Mouse (Mus musculus) granulocyte monocyte progenitor cell, adult 5-6 weeks (primary cell): ENCODE measurements at regions not wholly inside any gene's neighbourhood (a gene's known extent, or its start where the extent isn't known, plus 50 kb on each side); places are given as distances from the start of the nearest gene placed in this dataset.

Experiments used
- ATAC-seq: replicated peaks from 2 replicates; pipeline ENCODE4 v1.8.0; 2016; ENCODE audit warnings: mild to moderate bottlenecking, moderate TSS enrichment, inconsistent platforms; ENCODE audit not compliant: poor library complexity, severe bottlenecking

- no peak for ATAC-seq
These were observed 250.8 kb upstream of the Ubash3b start for GRCm38 (mm10) chr9:41412174-41412757.

GRCm38 (mm10) chr9:41408301-41408700 is 246.8 kb upstream of the Ubash3b start:
- ATAC-seq = no peak

DNA sequence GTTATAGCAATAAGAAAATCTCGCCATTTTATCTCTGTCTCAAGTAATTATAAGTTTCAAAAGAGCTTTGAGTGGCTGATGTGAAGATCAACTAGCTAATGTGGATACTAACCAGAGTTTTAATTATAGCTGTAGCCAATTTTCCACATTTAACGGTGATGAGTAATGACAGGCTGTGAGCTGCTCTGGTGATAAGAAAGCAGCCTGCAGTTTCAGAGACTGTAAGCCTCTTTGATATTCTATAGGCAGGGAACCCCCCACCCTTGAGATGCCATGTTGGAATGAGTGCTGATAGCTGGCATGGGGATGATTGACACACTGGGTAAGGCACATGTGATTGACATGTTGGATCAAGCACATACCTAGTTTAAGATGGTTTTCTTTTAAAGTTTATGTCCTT is 245.6 kb upstream of the Ubash3b start:
- no peak for ATAC-seq

GRCm38 (mm10) chr9:41402942-41403341 is 241.4 kb upstream of the Ubash3b start:
- ATAC-seq = no peak

- no peak for ATAC-seq
These were observed 239.5 kb upstream of the Ubash3b start for GRCm38 (mm10) chr9:41400950-41401349.

DNA sequence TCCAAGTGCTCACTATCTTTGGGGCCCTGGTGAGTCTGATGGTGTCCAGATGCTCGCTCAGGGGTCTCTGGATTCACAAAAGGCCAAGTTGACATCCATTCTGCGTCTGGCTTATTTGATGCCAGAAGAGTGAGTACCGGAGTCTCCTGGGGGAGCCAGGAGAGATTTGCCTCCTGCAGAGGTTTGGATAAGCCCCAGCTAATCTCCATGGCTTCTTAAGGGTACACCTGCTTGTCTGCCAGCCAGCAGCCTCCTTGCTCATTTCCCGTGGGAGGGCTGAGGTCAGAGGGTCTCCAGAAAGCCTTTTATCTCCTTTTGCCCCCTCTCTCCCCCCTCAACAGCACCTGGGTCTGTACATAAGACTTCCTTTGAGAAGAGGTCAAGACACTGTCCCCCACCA is 234.0 kb upstream of the Ubash3b start:
- ATAC-seq = no peak

GRCm38 (mm10) chr9:41391591-41392320 is 230.3 kb upstream of the Ubash3b start:
- ATAC-seq = no peak

DNA sequence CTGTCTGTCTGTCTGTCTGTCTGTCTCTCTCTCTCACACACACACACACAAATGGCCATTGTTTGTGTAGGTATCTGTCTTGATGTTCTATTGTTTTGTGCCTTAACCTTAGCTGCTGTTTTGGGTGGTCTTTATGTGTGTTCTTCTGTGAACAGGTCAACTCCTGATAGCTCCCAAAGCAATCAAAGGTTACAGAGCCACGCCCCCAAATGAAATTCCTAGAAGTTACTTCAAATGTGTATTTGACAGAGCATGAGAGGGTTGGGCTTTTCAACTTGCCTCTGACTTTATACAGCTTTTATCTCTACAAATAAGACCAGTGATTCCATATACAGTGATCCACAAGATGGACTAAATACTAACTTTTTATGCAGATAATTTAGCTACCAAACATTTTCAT is 217.8 kb upstream of the Ubash3b start:
- ATAC-seq = no peak

DNA sequence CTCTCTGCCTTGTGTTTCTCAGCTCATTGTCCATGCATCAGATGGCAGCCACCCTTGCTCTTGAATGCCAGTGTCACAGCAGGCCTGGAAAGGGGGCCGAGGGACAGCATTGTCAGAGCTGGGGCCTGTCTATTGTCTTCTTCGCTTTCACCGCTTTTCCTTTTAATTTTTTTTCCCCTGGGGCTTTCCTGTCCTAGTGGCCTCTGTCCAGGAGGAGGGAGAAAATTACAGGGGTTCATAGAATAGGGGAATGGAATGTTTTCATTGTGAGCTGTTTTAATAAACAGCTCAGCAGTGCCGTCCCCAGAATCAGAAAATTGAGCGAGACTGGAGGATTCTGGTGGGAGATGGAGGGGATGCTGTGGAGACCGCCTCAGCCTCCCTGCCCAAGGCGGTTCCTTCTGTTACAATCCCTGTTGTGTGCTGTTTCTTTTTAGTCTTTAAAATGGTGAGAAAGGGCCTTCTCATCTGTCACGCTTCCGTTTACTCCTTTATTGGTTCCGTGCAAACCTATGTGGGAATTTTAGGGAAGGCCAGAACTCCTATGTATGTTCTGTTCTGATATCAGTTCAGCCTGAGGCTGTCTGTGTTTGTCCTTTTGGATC is 217.2 kb upstream of the Ubash3b start:
- ATAC-seq = no peak

DNA sequence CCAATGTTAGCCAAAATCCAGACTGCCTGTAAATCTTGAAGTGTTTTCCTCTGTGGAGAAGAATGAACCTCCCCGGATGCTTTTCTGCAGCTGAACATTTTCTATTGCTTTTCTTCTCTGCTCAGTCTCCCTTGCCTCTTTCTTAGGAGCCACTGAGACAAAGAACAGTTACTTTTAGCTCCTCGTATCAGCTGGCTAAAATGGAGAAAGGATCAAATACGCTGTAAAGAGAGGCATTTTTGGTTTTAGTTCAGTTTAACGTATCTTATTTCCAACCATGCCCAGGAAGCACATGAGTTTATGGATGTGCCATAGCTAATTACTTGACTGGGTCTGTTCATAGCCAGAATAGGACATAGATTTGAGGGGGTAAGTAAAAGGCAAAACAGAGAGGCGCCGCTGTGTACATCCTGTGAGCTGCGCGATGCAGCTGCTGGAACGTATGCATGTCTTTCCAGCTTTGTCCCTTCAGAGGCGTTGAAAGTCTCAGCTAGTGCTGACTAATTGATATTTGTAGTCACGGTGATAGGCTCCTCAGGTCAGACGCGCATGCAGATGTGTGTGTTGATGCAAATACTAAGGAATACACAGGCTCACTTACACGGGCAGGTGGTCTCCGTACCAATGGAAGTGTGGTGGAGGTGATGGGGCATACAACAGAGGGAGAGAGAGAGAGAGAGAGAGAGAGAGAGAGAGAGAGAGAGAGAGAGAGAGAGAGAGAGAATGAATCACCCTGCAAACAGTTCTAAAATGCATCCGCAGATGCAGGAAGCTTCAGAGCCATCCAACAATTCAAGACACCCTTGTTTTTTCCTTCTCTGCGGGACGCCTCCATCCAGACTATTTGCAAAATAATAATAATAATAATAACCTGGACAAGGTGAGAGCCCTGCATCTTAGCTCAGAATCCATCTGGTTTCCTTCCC is 216.5 kb upstream of the Ubash3b start:
- ATAC-seq = no peak

DNA sequence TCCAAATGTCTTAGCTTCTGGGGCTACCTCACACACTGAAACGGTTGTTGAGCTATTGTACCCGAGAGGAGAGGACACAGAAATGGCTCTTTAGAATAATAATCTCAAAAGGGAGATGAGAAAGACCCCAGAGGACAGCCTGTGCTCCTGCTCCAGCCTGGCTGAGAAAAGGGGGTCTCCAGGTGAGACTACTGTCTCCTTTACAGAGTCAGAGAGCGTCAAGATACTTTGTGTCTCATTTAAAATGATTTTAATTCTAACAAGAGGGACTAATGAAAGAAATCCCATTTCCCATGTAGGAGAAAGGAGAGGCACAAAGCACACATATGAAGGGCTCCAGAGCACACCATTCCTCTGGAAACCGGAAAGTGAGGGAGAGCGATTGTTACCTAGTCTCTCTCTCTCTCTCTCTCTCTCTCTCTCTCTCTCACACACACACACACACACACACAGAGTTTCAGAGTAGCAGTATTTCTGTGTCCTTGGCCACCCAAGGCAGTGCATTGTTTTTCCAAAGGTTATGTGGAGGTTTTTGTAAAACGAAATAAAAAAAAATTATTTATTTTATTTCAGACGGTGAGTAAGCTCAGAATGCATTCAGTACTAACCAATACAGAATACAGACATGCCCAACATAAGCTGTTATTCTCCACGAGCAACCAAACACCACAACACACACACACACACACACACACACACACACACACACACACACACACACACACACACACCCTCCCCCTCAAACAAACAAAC is 215.6 kb upstream of the Ubash3b start:
- ATAC-seq = no peak

DNA sequence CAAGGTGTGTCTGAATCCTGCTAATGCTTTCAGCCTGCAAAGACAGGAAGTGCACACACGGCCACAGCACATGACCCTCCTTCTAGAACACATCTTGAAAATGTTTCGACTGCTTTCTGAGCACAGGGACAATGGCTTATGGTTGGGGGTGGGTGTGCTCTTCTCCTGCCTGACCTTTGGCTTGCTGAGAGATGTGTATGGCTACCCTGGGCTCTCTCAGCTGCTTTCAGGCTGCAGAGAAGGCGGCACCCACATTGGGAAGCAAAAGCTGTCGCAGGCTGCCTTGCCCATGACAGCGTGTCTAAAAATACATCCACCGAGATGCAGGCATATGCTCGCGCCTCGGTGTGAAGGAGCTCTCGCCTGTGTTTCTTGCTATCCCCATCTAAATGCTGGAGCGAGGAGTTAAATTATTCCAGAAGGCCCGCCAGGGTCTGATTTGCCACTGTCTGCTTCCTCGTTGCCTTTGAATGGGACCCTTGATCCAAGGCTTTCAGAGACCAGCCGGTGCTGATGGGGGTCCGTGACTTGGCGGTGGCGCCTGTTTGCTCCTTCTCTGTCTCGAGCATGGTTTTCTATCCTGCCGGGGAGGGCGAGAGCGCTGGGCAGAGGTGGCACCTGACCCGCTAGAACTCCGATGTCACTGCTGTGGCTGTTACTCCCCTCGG is 214.6 kb upstream of the Ubash3b start:
- ATAC-seq = no peak

DNA sequence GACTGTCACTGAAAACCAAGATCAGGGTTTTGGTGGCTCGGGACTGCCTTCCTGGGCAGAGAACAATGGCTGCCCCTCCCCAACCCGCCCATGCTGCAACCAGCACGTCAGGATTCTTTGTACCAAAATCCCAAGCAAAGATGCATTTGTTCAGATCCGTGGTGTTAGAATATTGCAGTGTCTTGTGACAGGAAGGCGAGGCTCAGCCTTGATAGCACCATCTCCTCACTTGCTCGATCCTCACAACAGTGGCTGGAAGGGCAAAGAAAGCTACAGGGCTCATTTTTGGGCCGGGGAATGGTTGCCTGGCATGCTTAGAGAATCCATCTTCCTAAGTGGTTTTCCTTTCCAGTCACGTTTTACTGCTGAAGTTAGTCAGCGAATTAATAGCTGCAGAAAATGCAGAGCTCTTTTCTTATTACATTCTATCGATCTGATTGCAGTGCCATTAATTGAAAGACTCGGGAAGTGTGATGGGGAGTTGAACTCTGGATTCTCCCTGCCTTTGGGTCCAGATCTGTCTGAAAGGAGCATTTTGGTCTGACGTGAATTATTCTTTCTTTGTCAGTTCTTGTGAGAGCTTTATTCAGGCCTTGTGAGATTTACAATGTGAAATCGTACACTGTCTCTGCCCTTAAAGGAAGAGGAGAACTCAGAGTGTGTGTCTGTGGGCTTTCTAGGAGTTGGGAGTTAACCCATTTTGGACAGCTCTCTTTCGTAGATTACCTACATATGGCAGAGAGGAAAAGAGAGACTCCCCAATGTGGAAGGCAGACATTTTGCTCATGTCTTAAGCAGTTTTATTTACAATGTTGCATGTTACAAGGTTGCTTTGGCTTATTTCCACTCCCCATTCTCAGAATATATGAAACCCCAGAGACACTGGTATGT is 213.3 kb upstream of the Ubash3b start:
- ATAC-seq = no peak

DNA sequence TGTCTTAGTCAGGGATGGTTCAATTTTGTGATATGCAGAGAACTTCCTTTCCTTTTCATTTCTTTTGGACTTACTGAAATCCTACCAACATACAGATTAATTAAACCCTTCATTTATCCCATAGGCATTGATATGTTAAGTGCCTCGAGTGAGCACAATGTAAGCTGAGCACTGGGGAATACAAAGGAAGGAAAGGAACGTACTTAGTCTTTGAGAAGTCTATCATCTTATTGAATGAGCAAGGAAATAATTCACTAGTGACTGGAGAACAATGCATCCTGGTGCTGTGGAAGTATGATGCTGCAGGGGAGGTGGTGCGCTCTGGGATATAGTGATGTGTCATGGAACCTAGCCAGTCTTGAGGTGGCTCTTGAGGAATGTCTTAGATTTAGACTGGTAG is 204.9 kb upstream of the Ubash3b start:
- ATAC-seq = no peak

- ATAC-seq = no peak
These were observed 203.8 kb upstream of the Ubash3b start for GRCm38 (mm10) chr9:41365251-41365650.

- ATAC-seq = no peak
These were observed 203.1 kb upstream of the Ubash3b start for GRCm38 (mm10) chr9:41364442-41365250.

DNA sequence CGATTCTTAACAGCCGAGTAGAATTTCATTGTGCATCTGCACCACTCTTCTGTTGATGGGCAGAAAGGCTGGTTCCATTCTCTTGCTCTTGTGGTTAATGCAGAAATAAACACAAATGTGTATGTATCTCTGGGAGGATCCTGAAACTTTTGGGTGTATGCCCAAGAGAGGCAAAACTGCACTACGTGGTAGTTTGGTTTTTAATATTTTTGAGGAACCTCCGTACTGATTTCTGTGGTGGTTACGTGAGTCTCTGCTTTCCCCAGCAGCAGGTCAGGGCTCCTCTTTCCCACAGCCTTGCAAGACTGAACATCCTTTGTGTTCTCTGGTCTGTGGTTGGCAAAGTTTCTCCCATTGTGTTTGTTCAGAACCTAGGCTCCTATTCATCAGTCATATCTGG is 198.9 kb upstream of the Ubash3b start:
- ATAC-seq = no peak

DNA sequence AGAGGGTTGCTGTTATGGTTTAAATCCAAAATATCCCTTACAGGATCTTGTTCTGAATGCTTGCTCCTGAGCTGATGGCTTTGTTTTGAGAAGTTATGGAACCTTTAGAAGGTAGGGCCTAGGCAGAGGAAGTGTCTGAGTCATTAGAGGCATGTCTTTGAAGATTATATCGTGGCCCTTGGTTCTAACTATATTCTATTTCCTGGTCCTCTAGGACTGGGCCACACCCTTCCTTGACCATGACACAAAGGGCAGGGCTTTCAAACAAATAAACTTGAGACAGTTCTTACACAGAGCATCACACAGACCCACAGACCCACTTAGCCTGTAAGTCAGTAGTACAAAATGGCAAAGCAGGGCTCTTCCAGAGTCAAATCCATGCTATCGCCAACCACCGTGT is 197.8 kb upstream of the Ubash3b start:
- ATAC-seq = no peak
